Mouse (Mus musculus) kidney, adult 2 months (tissue): ENCODE data around the gene Snx29. TPM values are rescaled to one million over a fixed set of nuclear protein-coding genes. Genes with fewer than 3 reads are reported as not detected.

Experiments
- DNase-seq: peaks from one replicate; pipeline ENCODE4 v3.0.0; 2021
- H3K27ac ChIP-seq: fragments of 200-500 bp; 2 replicates; pipeline ENCODE4 v1.5.1; 2012; ENCODE audit warnings: low read depth, low read length, control low read depth, inconsistent platforms; ENCODE audit not compliant: insufficient read depth
- H3K27me3 ChIP-seq: fragments of 200-500 bp; replicated peaks from 2 replicates; pipeline ENCODE4 v1.6.1; 2012; ENCODE audit warnings: mild to moderate bottlenecking, moderate library complexity, low read length, inconsistent platforms; ENCODE audit not compliant: control insufficient read depth, insufficient read depth
- H3K36me3 ChIP-seq: fragments of 200-500 bp; 2 replicates; pipeline ENCODE4 v1.6.1; 2012; ENCODE audit warnings: mild to moderate bottlenecking, moderate library complexity, low read length, inconsistent platforms; ENCODE audit not compliant: control insufficient read depth, insufficient read depth
- H3K4me1 ChIP-seq: fragments of 200-500 bp; 2 replicates; pipeline ENCODE4 v1.6.1; 2011; ENCODE audit warnings: low read length; ENCODE audit not compliant: control insufficient read depth, insufficient read depth
- H3K4me3 ChIP-seq: fragments of 200-500 bp; 2 replicates; pipeline ENCODE4 v1.5.1; 2011; ENCODE audit warnings: mild to moderate bottlenecking, low read depth, low read length, control low read depth; ENCODE audit not compliant: insufficient read depth
- CTCF ChIP-seq: fragments of 200-500 bp; conservative IDR thresholded peaks from 2 replicates; pipeline ENCODE4 v1.5.1; 2011; ENCODE audit warnings: low read depth, mild to moderate bottlenecking, control low read depth, low read length, moderate library complexity, mixed read lengths; ENCODE audit not compliant: insufficient read depth, insufficient read length
- POLR2A ChIP-seq: fragments of 200-500 bp; IDR thresholded peaks from one replicate; pipeline ENCODE4 v1.6.1; 2011; ENCODE audit warnings: low read depth, low read length, control low read depth
- WGBS: fragments of 180-500 bp; shearing (Covaris S2); methylation state at CpG from one replicate; pipeline ENCODE4 v1.1.7; 2018; 5-methylcytosine and 5-hydroxymethylcytosine counted together
- polyA plus RNA-seq: library from polyadenylated mRNA; depleted of rRNA; stranded (reverse); fragments of >200 nt; gene quantifications from 2 replicates; pipeline ENCODE4 v1.2.3, GENCODE M21; 2012

Gene Snx29
- polyA plus RNA-seq, 1 experiment: 64.8 TPM

GRCm38 (mm10) chr16:11396570-11396969 is 73.9 kb downstream of the Snx29 start:
- Histone ChIP-seq H3K27ac (no peak overlapping the region), H3K4me1 (peaks cover 9% of the 10 kb centered on the region; the same call in 1 of the 2 replicates), H3K36me3 (peaks cover 4% of the 10 kb centered on the region), H3K4me3 (no peak overlapping the region), H3K27me3 (no peaks in the 10 kb centered on the region)
- DNase-seq: no peak
- WGBS: 66% methylated on average over 2 of the region's 2 CpGs
- no peak for TF ChIP-seq POLR2A
- TF ChIP-seq CTCF: no peak

DNA sequence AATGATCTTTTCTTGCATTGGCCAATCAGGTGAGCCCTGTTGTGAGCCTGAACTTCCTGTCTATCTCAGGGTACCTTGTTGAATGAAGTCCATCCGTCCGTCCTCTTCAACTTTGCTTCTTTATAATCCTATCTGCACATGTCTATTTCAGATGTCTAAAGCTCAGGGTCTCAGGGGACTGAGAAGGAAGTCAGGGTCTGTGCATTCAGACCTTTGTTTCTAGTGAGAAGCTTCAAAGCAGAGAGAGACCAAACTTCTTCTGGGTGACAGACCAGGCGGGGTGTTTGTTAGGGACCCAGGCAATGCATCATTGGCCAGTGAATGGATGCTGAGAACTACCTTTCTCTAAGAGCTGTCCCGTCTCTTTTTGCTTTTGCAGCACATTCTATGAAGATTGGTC is 76.7 kb downstream of the Snx29 start:
- TF ChIP-seq CTCF: no peak
- no peak for TF ChIP-seq POLR2A
- DNase-seq: no peak
- Histone ChIP-seq H3K4me1 (peaks cover 9% of the 10 kb centered on the region; the same call in 1 of the 2 replicates), H3K27ac (0 out of 2 replicates have a peak overlapping the region, but pooled peaks have one; percentile 30), H3K36me3 (peaks cover 5% of the 10 kb centered on the region), H3K4me3 (no peak overlapping the region), H3K27me3 (no peaks in the 10 kb centered on the region)
- 84% methylated on average over 4 of the region's 4 CpGs for WGBS

GRCm38 (mm10) chr16:11399845-11400565 is 77.3 kb downstream of the Snx29 start:
- WGBS: 78% methylated on average over 6 of the region's 6 CpGs
- H3K27me3 ChIP-seq: no peaks in the 10 kb centered on the region
- peaks cover 5% of the 10 kb centered on the region for H3K36me3 ChIP-seq
- H3K4me1 ChIP-seq: peaks cover 14% of the 10 kb centered on the region; the same call in 1 of the 2 replicates
- no peak for TF ChIP-seq POLR2A
- no peak for TF ChIP-seq CTCF
- DNase-seq: peak; percentile 76
- H3K4me3 ChIP-seq: no peak overlapping the region
- H3K27ac ChIP-seq: peak overlapping the region; percentile 30; the same call in 1 of the 2 replicates

DNA sequence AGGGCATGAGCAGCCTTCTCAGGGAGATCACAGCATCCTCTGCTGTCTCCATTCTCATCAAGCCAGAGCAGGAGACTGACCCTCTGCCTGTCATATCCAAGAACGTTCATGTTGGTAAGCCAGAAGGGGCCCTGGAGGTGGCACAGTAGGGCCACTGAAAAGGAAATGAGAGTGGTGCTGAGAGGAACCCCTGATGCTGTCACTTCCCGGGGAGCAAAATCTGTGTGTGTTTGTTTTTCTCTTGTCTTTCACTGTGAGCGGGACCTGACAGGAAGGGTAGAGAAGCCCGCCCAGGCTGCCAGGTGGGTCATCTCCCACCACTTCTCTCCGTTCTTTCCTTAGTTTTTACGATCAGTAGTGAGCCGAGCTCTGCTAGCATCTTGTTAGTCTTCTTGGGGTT is 78.2 kb downstream of the Snx29 start:
- no peak for DNase-seq
- no peak overlapping the region for H3K27ac ChIP-seq
- peaks cover 21% of the 10 kb centered on the region for H3K4me1 ChIP-seq
- peaks cover 5% of the 10 kb centered on the region for H3K36me3 ChIP-seq
- 74% methylated on average over 7 of the region's 7 CpGs for WGBS
- no peak overlapping the region for H3K4me3 ChIP-seq
- no peaks in the 10 kb centered on the region for H3K27me3 ChIP-seq
- TF ChIP-seq CTCF: no peak
- no peak for TF ChIP-seq POLR2A

GRCm38 (mm10) chr16:11405193-11405592 is 82.5 kb downstream of the Snx29 start:
- Histone ChIP-seq H3K36me3 (peaks cover 1% of the 10 kb centered on the region; the same call in 1 of the 2 replicates), H3K4me1 (peaks cover 36% of the 10 kb centered on the region), H3K27ac (peak overlapping the region; percentile 60), H3K4me3 (no peak overlapping the region), H3K27me3 (no peaks in the 10 kb centered on the region)
- WGBS: 53% methylated on average over 3 of the region's 3 CpGs
- no peak for TF ChIP-seq POLR2A
- TF ChIP-seq CTCF: no peak
- peak; percentile 74 for DNase-seq

- peak; percentile 93 for DNase-seq
- H3K36me3 ChIP-seq: peaks cover 1% of the 10 kb centered on the region; the same call in 1 of the 2 replicates
- H3K27me3 ChIP-seq: no peaks in the 10 kb centered on the region
- TF ChIP-seq POLR2A (no peak), CTCF (no peak)
- no peak overlapping the region for H3K4me3 ChIP-seq
- WGBS: 35% methylated on average over 5 of the region's 5 CpGs
- peak overlapping the region; percentile 60 for H3K27ac ChIP-seq
- H3K4me1 ChIP-seq: peaks cover 43% of the 10 kb centered on the region
Measured at GRCm38 (mm10) chr16:11406201-11406600, 83.5 kb downstream of the Snx29 start.

GRCm38 (mm10) chr16:11406622-11407021 is 83.9 kb downstream of the Snx29 start:
- DNase-seq: no peak

More at GRCm38 (mm10) chr16:11406622-11407021, 83.9 kb downstream of the Snx29 start:
- 51% methylated on average over 9 of the region's 9 CpGs for WGBS
- Histone ChIP-seq H3K27me3 (no peaks in the 10 kb centered on the region), H3K27ac (peak overlapping the region; percentile 98), H3K4me3 (peak overlapping the region; percentile 45), H3K36me3 (peaks cover 1% of the 10 kb centered on the region), H3K4me1 (peaks cover 47% of the 10 kb centered on the region)
- peak; percentile 27 for TF ChIP-seq POLR2A
- no peak for TF ChIP-seq CTCF
